Mouse (Mus musculus): Measurements from ENCODE around the gene Emp1. TPM values are rescaled to one million over a fixed set of nuclear protein-coding genes. Genes with fewer than 3 reads are reported as not detected.

Emp1 gene
- polyA plus RNA-seq, 1 experiment from 2014 or later: 10.5 TPM

- H3K27me3 ChIP-seq (ENCODE audit: insufficient read depth, poor library complexity, severe bottlenecking): no peaks in the 10 kb centered on the region
- H3K36me3 ChIP-seq: no peaks in the 10 kb centered on the region
- H3K4me1 ChIP-seq (replicated peaks): peaks cover 40% of the 10 kb centered on the region
- DNase-seq (ENCODE audit: low spot score): peak; percentile 17
- no peaks in the 10 kb centered on the region for H3K9me3 ChIP-seq
- no peak overlapping the region for H3K4me3 ChIP-seq
- H3K27ac ChIP-seq: peak overlapping the region; percentile 70
- 46% methylated on average over 6 of the region's 6 CpGs for WGBS
Observed at GRCm38 (mm10) chr6:135368230-135368629, 5.9 kb downstream of the Emp1 start.

GRCm38 (mm10) chr6:135369551-135369968 lies 7.2 kb downstream of the Emp1 start:
- H3K4me3 ChIP-seq: no peak overlapping the region
- no peak for DNase-seq (ENCODE audit: low spot score)
- WGBS: 56% methylated on average over 5 of the region's 5 CpGs

GRCm38 (mm10) chr6:135370954-135371353 lies 8.6 kb downstream of the Emp1 start:
- no peaks in the 10 kb centered on the region for H3K27me3 ChIP-seq (ENCODE audit: insufficient read depth, poor library complexity, severe bottlenecking)
- no peak overlapping the region for H3K27ac ChIP-seq
- 74% methylated on average over 6 of the region's 6 CpGs for WGBS
- no peak for DNase-seq (ENCODE audit: low spot score)
- H3K4me3 ChIP-seq: no peak overlapping the region
- H3K9me3 ChIP-seq: no peaks in the 10 kb centered on the region
- H3K36me3 ChIP-seq: no peaks in the 10 kb centered on the region
- peaks cover 27% of the 10 kb centered on the region for H3K4me1 ChIP-seq (replicated peaks)

More at GRCm38 (mm10) chr6:135369551-135369968, 7.2 kb downstream of the Emp1 start:
- Histone ChIP-seq H3K36me3 (no peaks in the 10 kb centered on the region), H3K27me3 (ENCODE audit: insufficient read depth, poor library complexity, severe bottlenecking) (no peaks in the 10 kb centered on the region), H3K4me1 (replicated peaks) (peaks cover 28% of the 10 kb centered on the region), H3K9me3 (no peaks in the 10 kb centered on the region), H3K27ac (peak overlapping the region; percentile 62)

GRCm38 (mm10) chr6:135373357-135373756 lies 11.0 kb downstream of the Emp1 start:
- Histone ChIP-seq H3K4me1 (replicated peaks) (peaks cover 25% of the 10 kb centered on the region), H3K4me3 (no peak overlapping the region), H3K9me3 (no peaks in the 10 kb centered on the region), H3K27me3 (ENCODE audit: insufficient read depth, poor library complexity, severe bottlenecking) (no peaks in the 10 kb centered on the region), H3K36me3 (no peaks in the 10 kb centered on the region), H3K27ac (no peak overlapping the region)
- DNase-seq (ENCODE audit: low spot score): no peak
- 90% methylated on average over 8 of the region's 8 CpGs for WGBS

- Histone ChIP-seq H3K9me3 (no peaks in the 10 kb centered on the region), H3K27me3 (ENCODE audit: insufficient read depth, poor library complexity, severe bottlenecking) (no peaks in the 10 kb centered on the region), H3K4me3 (no peak overlapping the region), H3K36me3 (no peaks in the 10 kb centered on the region), H3K27ac (no peak overlapping the region), H3K4me1 (replicated peaks) (peaks cover 11% of the 10 kb centered on the region; the same call in 1 of the 2 replicates)
- no peak for DNase-seq (ENCODE audit: low spot score)
- WGBS: 62% methylated on average over 5 of the region's 5 CpGs
Observed at GRCm38 (mm10) chr6:135375818-135376217, 13.5 kb downstream of the Emp1 start.

GRCm38 (mm10) chr6:135376248-135376647 lies 13.9 kb downstream of the Emp1 start:
- Histone ChIP-seq H3K27ac (no peak overlapping the region), H3K27me3 (ENCODE audit: insufficient read depth, poor library complexity, severe bottlenecking) (no peaks in the 10 kb centered on the region), H3K4me3 (no peak overlapping the region), H3K4me1 (replicated peaks) (peaks cover 11% of the 10 kb centered on the region; the same call in 1 of the 2 replicates), H3K36me3 (no peaks in the 10 kb centered on the region), H3K9me3 (no peaks in the 10 kb centered on the region)
- WGBS: 71% methylated on average over 7 of the region's 7 CpGs
- no peak for DNase-seq (ENCODE audit: low spot score)

- H3K9me3 ChIP-seq: 0 out of 2 replicates have a peak, but pooled peaks cover 2% of the 10 kb centered on the region
- no peaks in the 10 kb centered on the region for H3K36me3 ChIP-seq
- peak; percentile 67 for DNase-seq (ENCODE audit: low spot score)
- no peak overlapping the region for H3K27ac ChIP-seq
- H3K27me3 ChIP-seq (ENCODE audit: insufficient read depth, poor library complexity, severe bottlenecking): no peaks in the 10 kb centered on the region
- H3K4me1 ChIP-seq (replicated peaks): peaks cover 11% of the 10 kb centered on the region; the same call in 1 of the 2 replicates
- 21% methylated on average over 16 of the region's 16 CpGs for WGBS
- peak overlapping the region; percentile 38 for H3K4me3 ChIP-seq
Observed at GRCm38 (mm10) chr6:135377583-135378319, 15.4 kb downstream of the Emp1 start.

GRCm38 (mm10) chr6:135383919-135384318 lies 21.6 kb downstream of the Emp1 start:
- no peaks in the 10 kb centered on the region for H3K27me3 ChIP-seq (ENCODE audit: insufficient read depth, poor library complexity, severe bottlenecking)
- H3K4me3 ChIP-seq: no peak overlapping the region
- no peak for DNase-seq (ENCODE audit: low spot score)
- no peaks in the 10 kb centered on the region for H3K4me1 ChIP-seq (replicated peaks)
- no peak overlapping the region for H3K27ac ChIP-seq
- H3K9me3 ChIP-seq: 0 out of 2 replicates have a peak, but pooled peaks cover 2% of the 10 kb centered on the region
- H3K36me3 ChIP-seq: no peaks in the 10 kb centered on the region

GRCm38 (mm10) chr6:135385738-135386459 lies 23.6 kb downstream of the Emp1 start:
- Histone ChIP-seq H3K4me1 (replicated peaks) (no peaks in the 10 kb centered on the region), H3K36me3 (no peaks in the 10 kb centered on the region), H3K9me3 (0 out of 2 replicates have a peak, but pooled peaks cover 2% of the 10 kb centered on the region), H3K4me3 (no peak overlapping the region), H3K27ac (no peak overlapping the region), H3K27me3 (ENCODE audit: insufficient read depth, poor library complexity, severe bottlenecking) (no peaks in the 10 kb centered on the region)
- DNase-seq (ENCODE audit: low spot score): no peak
- 83% methylated on average over 8 of the region's 8 CpGs for WGBS

GRCm38 (mm10) chr6:135387653-135388052 lies 25.3 kb downstream of the Emp1 start:
- DNase-seq (ENCODE audit: low spot score): no peak
- no peak overlapping the region for H3K4me3 ChIP-seq
- 91% methylated on average over 1 of the region's 1 CpGs for WGBS
- H3K4me1 ChIP-seq (replicated peaks): no peaks in the 10 kb centered on the region
- H3K36me3 ChIP-seq: no peaks in the 10 kb centered on the region
- H3K27me3 ChIP-seq (ENCODE audit: insufficient read depth, poor library complexity, severe bottlenecking): no peaks in the 10 kb centered on the region
- H3K27ac ChIP-seq: no peak overlapping the region
- 0 out of 2 replicates have a peak, but pooled peaks cover under 1% of the 10 kb centered on the region for H3K9me3 ChIP-seq

GRCm38 (mm10) chr6:135388711-135389110 lies 26.4 kb downstream of the Emp1 start:
- WGBS: 82% methylated on average over 8 of the region's 8 CpGs
- no peaks in the 10 kb centered on the region for H3K9me3 ChIP-seq

GRCm38 (mm10) chr6:135390398-135390797 lies 28.1 kb downstream of the Emp1 start:
- no peak for DNase-seq (ENCODE audit: low spot score)
- no peaks in the 10 kb centered on the region for H3K36me3 ChIP-seq
- H3K4me1 ChIP-seq (replicated peaks): no peaks in the 10 kb centered on the region
- no peaks in the 10 kb centered on the region for H3K9me3 ChIP-seq
- WGBS: 72% methylated on average over 3 of the region's 3 CpGs
- H3K4me3 ChIP-seq: no peak overlapping the region
- H3K27ac ChIP-seq: no peak overlapping the region
- no peaks in the 10 kb centered on the region for H3K27me3 ChIP-seq (ENCODE audit: insufficient read depth, poor library complexity, severe bottlenecking)

More at GRCm38 (mm10) chr6:135388711-135389110, 26.4 kb downstream of the Emp1 start:
- H3K27ac ChIP-seq: no peak overlapping the region
- no peaks in the 10 kb centered on the region for H3K27me3 ChIP-seq (ENCODE audit: insufficient read depth, poor library complexity, severe bottlenecking)
- H3K4me3 ChIP-seq: no peak overlapping the region
- H3K36me3 ChIP-seq: no peaks in the 10 kb centered on the region
- H3K4me1 ChIP-seq (replicated peaks): no peaks in the 10 kb centered on the region
- DNase-seq (ENCODE audit: low spot score): no peak

- Histone ChIP-seq H3K27ac (no peak overlapping the region), H3K4me3 (no peak overlapping the region), H3K36me3 (no peaks in the 10 kb centered on the region), H3K9me3 (no peaks in the 10 kb centered on the region), H3K4me1 (replicated peaks) (no peaks in the 10 kb centered on the region), H3K27me3 (ENCODE audit: insufficient read depth, poor library complexity, severe bottlenecking) (no peaks in the 10 kb centered on the region)
- DNase-seq (ENCODE audit: low spot score): no peak
- WGBS: 75% methylated on average over 8 of the region's 8 CpGs
Observed at GRCm38 (mm10) chr6:135395375-135395774, 33.0 kb downstream of the Emp1 start.
